Mouse (Mus musculus) hindbrain, embryonic 12.5 days (tissue): ENCODE measurements at regions not wholly inside any gene's neighbourhood (a gene's known extent, or its start where the extent isn't known, plus 50 kb on each side); places are given as distances from the start of the nearest gene placed in this dataset.

Source experiments
- ATAC-seq: fragments of 200-750 bp; cut with Nextera tagmentation; 2 replicates; pipeline ENCODE4 v1.8.0; 2017; ENCODE audit warnings: moderate TSS enrichment; ENCODE audit not compliant: low FRiP score
- H3K27ac ChIP-seq: fragments of 300-500 bp; sonication (generic); 2 replicates; pipeline ENCODE4 v1.5.1; 2016; ENCODE audit warnings: mild to moderate bottlenecking
- H3K27me3 ChIP-seq: fragments of 300-500 bp; sonication (generic); 2 replicates; pipeline ENCODE4 v1.6.1; 2016; ENCODE audit warnings: mild to moderate bottlenecking
- H3K36me3 ChIP-seq: fragments of 300-500 bp; sonication (generic); 2 replicates; pipeline ENCODE4 v1.6.1; 2016; ENCODE audit warnings: mild to moderate bottlenecking
- H3K4me1 ChIP-seq: fragments of 300-500 bp; sonication (generic); 2 replicates; pipeline ENCODE4 v1.6.1; 2016
- H3K4me2 ChIP-seq: fragments of 300-500 bp; sonication (generic); replicated peaks from 2 replicates; pipeline ENCODE4 v1.6.1; 2016; ENCODE audit warnings: mild to moderate bottlenecking
- H3K4me3 ChIP-seq: fragments of 300-500 bp; sonication (generic); 2 replicates; pipeline ENCODE4 v1.5.1; 2016; ENCODE audit warnings: mild to moderate bottlenecking
- H3K9ac ChIP-seq: fragments of 300-500 bp; sonication (generic); 2 replicates; pipeline ENCODE4 v1.6.1; 2016; ENCODE audit warnings: mild to moderate bottlenecking, moderate library complexity
- H3K9me3 ChIP-seq: fragments of 300-500 bp; sonication (generic); replicated peaks from 2 replicates; pipeline ENCODE4 v1.6.1; 2016; ENCODE audit warnings: mild to moderate bottlenecking
- WGBS: fragments of 180-500 bp; shearing (Covaris S2); methylation state at CpG from one replicate; pipeline ENCODE4 v1.1.7; 2016; 5-methylcytosine and 5-hydroxymethylcytosine counted together

GRCm38 (mm10) chr13:28866686-28867085, 86.8 kb downstream of the Sox4 start:
- no peak overlapping the region for H3K9ac ChIP-seq
- no peak overlapping the region for H3K4me3 ChIP-seq
- H3K36me3 ChIP-seq: peaks cover 40% of the 10 kb centered on the region
- no peak for ATAC-seq
- H3K4me1 ChIP-seq: peaks cover 9% of the 10 kb centered on the region; the same call in 1 of the 2 replicates
- WGBS: 86% methylated on average over 3 of the region's 3 CpGs
- no peak overlapping the region for H3K4me2 ChIP-seq
- 0 out of 2 replicates have a peak, but pooled peaks cover 5% of the 10 kb centered on the region for H3K9me3 ChIP-seq
- H3K27me3 ChIP-seq: no peaks in the 10 kb centered on the region
- H3K27ac ChIP-seq: peak overlapping the region; percentile 18; the same call in 1 of the 2 replicates

- H3K9ac ChIP-seq: no peak overlapping the region
- WGBS: 81% methylated on average over 2 of the region's 2 CpGs
Observed at GRCm38 (mm10) chr13:28860601-28861000, 92.9 kb downstream of the Sox4 start.

GRCm38 (mm10) chr13:28859829-28860427, 93.6 kb downstream of the Sox4 start:
- H3K9me3 ChIP-seq: 0 out of 2 replicates have a peak, but pooled peaks cover 5% of the 10 kb centered on the region
- no peak for ATAC-seq
- H3K4me3 ChIP-seq: no peak overlapping the region
- H3K27ac ChIP-seq: no peak overlapping the region
- H3K4me1 ChIP-seq: peaks cover 16% of the 10 kb centered on the region
- H3K9ac ChIP-seq: no peak overlapping the region
- H3K4me2 ChIP-seq: no peak overlapping the region
- no peaks in the 10 kb centered on the region for H3K27me3 ChIP-seq
- 44% methylated on average over 11 of the region's 11 CpGs for WGBS
- H3K36me3 ChIP-seq: peaks cover 17% of the 10 kb centered on the region

More at GRCm38 (mm10) chr13:28860601-28861000, 92.9 kb downstream of the Sox4 start:
- H3K36me3 ChIP-seq: peaks cover 22% of the 10 kb centered on the region
- H3K4me2 ChIP-seq: no peak overlapping the region
- no peaks in the 10 kb centered on the region for H3K27me3 ChIP-seq
- H3K4me1 ChIP-seq: peaks cover 16% of the 10 kb centered on the region
- no peak for ATAC-seq
- no peak overlapping the region for H3K27ac ChIP-seq
- H3K9me3 ChIP-seq: 0 out of 2 replicates have a peak, but pooled peaks cover 5% of the 10 kb centered on the region
- H3K4me3 ChIP-seq: no peak overlapping the region

GRCm38 (mm10) chr13:28858001-28858400, 95.5 kb downstream of the Sox4 start:
- Histone ChIP-seq H3K4me2 (no peak overlapping the region), H3K9ac (no peak overlapping the region), H3K4me1 (peaks cover 16% of the 10 kb centered on the region), H3K4me3 (no peak overlapping the region), H3K9me3 (0 out of 2 replicates have a peak, but pooled peaks cover 6% of the 10 kb centered on the region), H3K27me3 (no peaks in the 10 kb centered on the region), H3K27ac (no peak overlapping the region), H3K36me3 (peaks cover 6% of the 10 kb centered on the region)
- WGBS: 85% methylated on average over 6 of the region's 6 CpGs
- no peak for ATAC-seq

- Histone ChIP-seq H3K9me3 (0 out of 2 replicates have a peak, but pooled peaks cover 4% of the 10 kb centered on the region), H3K27ac (no peak overlapping the region), H3K4me1 (peaks cover 16% of the 10 kb centered on the region), H3K9ac (no peak overlapping the region), H3K36me3 (peaks cover 8% of the 10 kb centered on the region; the same call in 1 of the 2 replicates), H3K27me3 (no peaks in the 10 kb centered on the region), H3K4me2 (no peak overlapping the region), H3K4me3 (no peak overlapping the region)
- WGBS: 96% methylated on average over 6 of the region's 6 CpGs
- ATAC-seq: no peak
Observed at GRCm38 (mm10) chr13:28857201-28857600, 96.3 kb downstream of the Sox4 start.

GRCm38 (mm10) chr13:28856472-28856871, 97.0 kb downstream of the Sox4 start:
- H3K27me3 ChIP-seq: no peaks in the 10 kb centered on the region
- 84% methylated on average over 4 of the region's 4 CpGs for WGBS
- H3K4me1 ChIP-seq: peaks cover 16% of the 10 kb centered on the region
- no peak overlapping the region for H3K27ac ChIP-seq
- 0 out of 2 replicates have a peak, but pooled peaks cover 4% of the 10 kb centered on the region for H3K9me3 ChIP-seq
- H3K4me3 ChIP-seq: no peak overlapping the region
- peaks cover 8% of the 10 kb centered on the region; the same call in 1 of the 2 replicates for H3K36me3 ChIP-seq
- H3K4me2 ChIP-seq: no peak overlapping the region
- no peak for ATAC-seq
- no peak overlapping the region for H3K9ac ChIP-seq

- Histone ChIP-seq H3K4me1 (peaks cover 10% of the 10 kb centered on the region), H3K9ac (no peak overlapping the region), H3K9me3 (0 out of 2 replicates have a peak, but pooled peaks cover 4% of the 10 kb centered on the region), H3K27ac (no peak overlapping the region), H3K36me3 (peaks cover 8% of the 10 kb centered on the region; the same call in 1 of the 2 replicates), H3K27me3 (no peaks in the 10 kb centered on the region), H3K4me2 (no peak overlapping the region), H3K4me3 (no peak overlapping the region)
- 82% methylated on average over 9 of the region's 9 CpGs for WGBS
- ATAC-seq: no peak
Observed at GRCm38 (mm10) chr13:28854247-28854646, 99.3 kb downstream of the Sox4 start.

- no peaks in the 10 kb centered on the region for H3K27me3 ChIP-seq
- peaks cover 30% of the 10 kb centered on the region for H3K4me1 ChIP-seq
- ATAC-seq: no peak
- H3K27ac ChIP-seq: no peak overlapping the region
- H3K9me3 ChIP-seq: 0 out of 2 replicates have a peak, but pooled peaks cover 4% of the 10 kb centered on the region
- H3K9ac ChIP-seq: no peak overlapping the region
- H3K36me3 ChIP-seq: peaks cover 8% of the 10 kb centered on the region; the same call in 1 of the 2 replicates
- no peak overlapping the region for H3K4me2 ChIP-seq
- no peak overlapping the region for H3K4me3 ChIP-seq
- 94% methylated on average over 5 of the region's 5 CpGs for WGBS
Observed at GRCm38 (mm10) chr13:28848305-28848704, 105.2 kb downstream of the Sox4 start.

GRCm38 (mm10) chr13:28847478-28847877, 106.0 kb downstream of the Sox4 start:
- Histone ChIP-seq H3K36me3 (0 out of 2 replicates have a peak, but pooled peaks cover 1% of the 10 kb centered on the region), H3K27ac (no peak overlapping the region), H3K9me3 (no peaks in the 10 kb centered on the region), H3K4me3 (no peak overlapping the region), H3K4me2 (no peak overlapping the region), H3K4me1 (peaks cover 30% of the 10 kb centered on the region), H3K9ac (no peak overlapping the region), H3K27me3 (no peaks in the 10 kb centered on the region)
- ATAC-seq: no peak
- WGBS: 49% methylated on average over 3 of the region's 3 CpGs

- no peak overlapping the region for H3K9ac ChIP-seq
- no peak overlapping the region for H3K4me3 ChIP-seq
- H3K9me3 ChIP-seq: no peaks in the 10 kb centered on the region
- no peaks in the 10 kb centered on the region for H3K36me3 ChIP-seq
- 0 out of 2 replicates have a peak, but pooled peaks have one; percentile 36 for ATAC-seq
- H3K4me2 ChIP-seq: no peak overlapping the region
- WGBS: 35% methylated on average over 3 of the region's 3 CpGs
- H3K27ac ChIP-seq: peak overlapping the region; percentile 56
- H3K27me3 ChIP-seq: no peaks in the 10 kb centered on the region
- H3K4me1 ChIP-seq: peaks cover 39% of the 10 kb centered on the region
Observed at GRCm38 (mm10) chr13:28844495-28844894, 109.0 kb downstream of the Sox4 start.

GRCm38 (mm10) chr13:28842811-28843210, 110.7 kb downstream of the Sox4 start:
- Histone ChIP-seq H3K27me3 (no peaks in the 10 kb centered on the region), H3K4me3 (no peak overlapping the region), H3K4me2 (no peak overlapping the region), H3K4me1 (peaks cover 49% of the 10 kb centered on the region), H3K9ac (no peak overlapping the region), H3K27ac (no peak overlapping the region), H3K9me3 (no peaks in the 10 kb centered on the region), H3K36me3 (no peaks in the 10 kb centered on the region)
- ATAC-seq: no peak
- WGBS: 81% methylated on average over 3 of the region's 3 CpGs

- Histone ChIP-seq H3K4me3 (no peak overlapping the region), H3K27me3 (no peaks in the 10 kb centered on the region), H3K36me3 (no peaks in the 10 kb centered on the region), H3K27ac (no peak overlapping the region), H3K9ac (no peak overlapping the region), H3K9me3 (no peaks in the 10 kb centered on the region), H3K4me2 (no peak overlapping the region), H3K4me1 (peaks cover 34% of the 10 kb centered on the region)
- WGBS: 62% methylated on average over 5 of the region's 5 CpGs
- ATAC-seq: no peak
Observed at GRCm38 (mm10) chr13:28840142-28840541, 113.4 kb downstream of the Sox4 start.

- 0 out of 2 replicates have a peak, but pooled peaks have one; percentile 55 for ATAC-seq
- no peak overlapping the region for H3K9ac ChIP-seq
- peak overlapping the region; percentile 58 for H3K27ac ChIP-seq
- 0 out of 2 replicates have a peak overlapping the region, but pooled peaks have one; percentile 3 for H3K4me2 ChIP-seq
- H3K4me3 ChIP-seq: no peak overlapping the region
- H3K4me1 ChIP-seq: peaks cover 26% of the 10 kb centered on the region
- 37% methylated on average over 6 of the region's 6 CpGs for WGBS
- H3K36me3 ChIP-seq: no peaks in the 10 kb centered on the region
- H3K9me3 ChIP-seq: no peaks in the 10 kb centered on the region
- H3K27me3 ChIP-seq: no peaks in the 10 kb centered on the region
Observed at GRCm38 (mm10) chr13:28839084-28839483, 114.4 kb downstream of the Sox4 start.
